Mouse (Mus musculus) urinary bladder, adult 18-20 months (tissue): ENCODE measurements around the gene Fjx1.

Experiments used
- DNase-seq, 2 experiments: peaks; one replicate each; pipeline ENCODE4 v3.0.0; 2022; ENCODE audit warnings: low spot score in 2 of 2, mixed read lengths in 2 of 2

Gene Fjx1

DNA sequence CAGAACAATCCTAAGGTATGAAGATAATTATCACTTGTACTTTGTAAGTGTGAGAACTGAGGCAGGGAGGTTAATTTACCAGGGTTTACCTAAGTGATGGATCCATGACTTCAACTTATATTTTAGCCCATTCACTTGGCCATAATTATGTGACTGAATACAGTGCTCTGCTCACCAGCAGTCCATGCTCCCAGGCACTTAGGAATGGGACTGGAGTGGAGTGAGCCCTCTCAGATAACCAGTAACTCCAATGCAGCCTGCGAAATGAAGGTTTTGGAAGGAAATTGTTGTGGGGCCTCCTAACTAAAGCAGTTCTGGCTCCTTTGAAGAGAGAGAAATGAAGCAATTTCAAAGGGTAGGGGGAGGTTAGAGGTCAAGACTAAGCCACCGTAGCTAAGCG, 25.9 kb downstream of the Fjx1 start:
- DNase-seq: no peak

GRCm38 (mm10) chr2:102416149-102416743, 36.1 kb downstream of the Fjx1 start:
- DNase-seq: no peak

DNA sequence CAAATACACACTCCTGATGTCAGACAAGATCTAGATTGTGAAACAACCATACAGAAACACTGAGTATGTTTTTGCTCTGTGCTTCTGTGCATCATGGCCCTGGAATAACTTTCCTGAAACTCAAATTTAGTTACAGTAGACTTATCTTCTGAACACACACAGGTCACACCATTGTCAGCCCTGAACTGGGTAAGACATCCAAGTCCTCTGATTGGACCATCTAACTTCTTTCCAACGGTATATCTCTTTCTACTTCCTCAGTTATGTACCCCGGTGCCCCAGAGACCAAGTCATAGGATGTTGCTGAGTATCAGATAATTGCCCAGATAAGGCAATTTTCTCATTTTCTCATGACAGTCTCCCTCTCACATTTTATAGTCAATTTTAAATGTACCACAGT, 39.6 kb downstream of the Fjx1 start:
- no peak for DNase-seq

DNA sequence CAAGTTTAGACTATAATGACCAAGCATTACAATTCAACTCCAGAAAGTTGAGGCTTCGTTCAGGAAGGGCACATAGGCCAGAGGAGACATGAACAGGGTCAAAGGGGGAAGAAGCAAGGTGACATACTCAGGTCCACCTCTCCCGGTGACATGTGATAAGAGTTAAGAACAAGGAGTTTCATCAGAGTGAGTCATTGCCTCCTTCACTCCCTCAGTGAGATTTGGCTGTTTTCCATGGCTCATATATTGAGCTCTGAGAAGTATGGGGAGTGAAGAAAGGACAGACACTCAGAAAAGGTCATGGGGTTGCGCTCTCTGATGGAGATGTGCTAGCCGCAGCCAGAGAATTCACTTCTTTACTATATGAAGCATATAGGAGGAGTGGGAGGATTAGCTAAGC, 41.7 kb downstream of the Fjx1 start:
- DNase-seq: no peak

DNA sequence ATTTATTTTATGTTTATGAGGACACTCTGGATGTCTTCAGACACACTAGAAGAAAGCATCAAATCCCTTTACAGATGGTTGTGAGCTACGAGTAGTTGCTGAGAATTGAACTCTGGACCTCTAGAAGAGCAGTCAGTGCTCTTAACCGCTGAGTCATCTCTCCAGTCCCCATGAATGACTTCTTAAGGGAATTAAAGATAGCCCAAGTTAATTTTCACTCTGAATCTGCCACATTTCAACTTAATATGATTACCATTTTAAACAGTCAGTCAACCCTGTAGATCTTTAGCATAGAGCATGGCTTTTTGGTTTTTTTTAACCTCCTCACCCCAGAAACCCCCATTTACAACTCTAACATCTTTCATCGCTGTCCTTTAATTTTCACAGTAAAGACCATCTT, 42.6 kb downstream of the Fjx1 start:
- DNase-seq: no peak

- no peak for DNase-seq
Measured at GRCm38 (mm10) chr2:102407363-102408184, 44.7 kb downstream of the Fjx1 start, which contains the start of gene Trim44. Gene Trim44 (minus strand): TSS chr2:102407828.

- no peak for DNase-seq
Measured at GRCm38 (mm10) chr2:102406324-102407304, 45.7 kb downstream of the Fjx1 start.

DNA sequence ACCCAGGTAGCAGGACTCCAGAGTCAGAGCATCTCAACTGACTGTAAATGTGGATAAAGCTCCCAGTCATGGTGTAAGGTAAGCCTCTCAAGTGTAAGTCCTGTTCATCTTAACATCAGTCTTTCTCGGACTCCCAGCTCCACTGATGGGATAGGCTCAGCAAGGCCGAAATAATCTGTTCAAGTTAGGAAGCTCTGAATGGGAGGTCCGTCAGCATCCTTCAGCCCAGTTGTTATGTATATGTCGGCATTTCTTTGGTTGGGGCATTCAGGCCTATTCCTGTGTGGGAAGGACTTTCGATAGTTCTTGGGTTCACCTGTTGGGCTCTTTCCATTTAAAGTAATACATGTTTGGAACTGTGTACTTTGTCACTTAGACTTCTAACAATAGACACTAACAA, 48.3 kb downstream of the Fjx1 start:
- no peak for DNase-seq

- no peak for DNase-seq
Measured at GRCm38 (mm10) chr2:102403306-102403705, 49.0 kb downstream of the Fjx1 start.

DNA sequence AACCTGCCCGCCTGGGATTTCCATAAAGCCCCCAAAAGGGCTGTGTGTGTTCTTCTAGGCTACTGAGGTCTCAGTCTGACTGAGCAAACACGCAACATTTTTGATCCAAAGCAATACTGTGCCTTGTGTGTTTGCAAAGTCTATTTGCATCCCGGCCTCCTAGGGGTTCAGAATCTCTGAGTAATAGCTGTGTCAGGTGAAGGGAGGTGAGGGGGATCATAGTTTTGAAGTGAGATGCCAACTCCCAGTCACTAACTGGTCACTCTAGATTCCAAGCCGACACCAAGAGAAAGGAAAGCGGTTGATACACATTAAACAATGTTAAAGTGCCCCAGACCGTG, 51.0 kb downstream of the Fjx1 start:
- peak in 1 of 2 experiments; percentile 25 for DNase-seq

DNA sequence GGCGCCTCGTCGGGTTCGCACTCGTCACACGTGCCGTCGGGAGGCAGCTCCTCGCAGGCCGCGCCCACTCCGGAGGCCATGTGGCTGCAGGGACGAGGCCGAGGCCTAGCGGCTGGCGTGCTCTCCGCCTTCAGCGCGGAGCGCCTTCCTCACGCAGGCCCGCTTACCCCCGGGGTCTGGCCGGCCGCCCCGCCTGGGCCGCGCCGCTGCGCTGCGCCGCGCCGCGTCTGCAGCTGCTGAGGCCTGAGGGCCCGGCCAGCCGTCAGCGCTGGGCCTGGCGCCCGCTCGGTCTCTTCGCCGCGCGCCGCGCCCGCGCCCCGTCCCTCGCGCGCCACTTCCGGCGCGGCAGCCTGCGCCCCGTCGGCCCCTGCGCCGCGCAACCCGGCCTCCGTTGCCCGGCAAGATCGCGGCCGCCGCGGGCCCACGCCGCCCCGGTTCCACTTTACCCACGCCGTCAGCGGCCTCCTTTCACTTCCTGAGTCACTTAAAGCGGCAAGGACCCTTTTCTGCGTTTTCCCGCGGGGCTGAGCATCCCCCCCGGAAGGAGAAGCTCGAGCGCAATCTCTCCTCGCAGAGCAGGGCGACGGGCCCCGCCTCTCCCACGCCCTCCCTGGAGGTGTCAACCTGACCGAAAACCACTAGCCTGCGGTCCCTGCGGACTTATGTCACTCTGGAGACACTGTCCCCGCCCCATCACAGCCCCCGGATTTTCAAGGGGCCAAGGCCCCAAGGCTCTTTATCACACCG, 51.5 kb downstream of the Fjx1 start:
- peak; percentile 81 to 88 for DNase-seq

- no peak for DNase-seq
Measured at GRCm38 (mm10) chr2:102399864-102400604, 52.3 kb downstream of the Fjx1 start.
